Mouse (Mus musculus) lung, adult 2 months (tissue): ENCODE results near the gene Sbf2. TPM values are rescaled to one million over a fixed set of nuclear protein-coding genes. Genes with fewer than 3 reads are reported as not detected.

Experiments used
- DNase-seq: peaks from one replicate; pipeline ENCODE4 v3.0.0; 2022
- H3K4me1 ChIP-seq: fragments of 200-500 bp; 2 replicates; pipeline ENCODE4 v1.6.1; 2011; ENCODE audit warnings: low read length; ENCODE audit not compliant: control insufficient read depth, insufficient read depth
- H3K4me3 ChIP-seq: fragments of 200-500 bp; replicated peaks from 2 replicates; pipeline ENCODE3; 2011; ENCODE audit warnings: low read depth, mild to moderate bottlenecking, control low read depth, low read length; ENCODE audit errors: extremely low read depth
- CTCF ChIP-seq: fragments of 200-500 bp; IDR thresholded peaks from 2 replicates; pipeline ENCODE4 v1.5.1; 2011; ENCODE audit warnings: mild to moderate bottlenecking, low read length, control low read depth; ENCODE audit not compliant: insufficient read depth
- POLR2A ChIP-seq: fragments of 200-500 bp; IDR thresholded peaks from 2 replicates; pipeline ENCODE4 v1.6.1; 2011; ENCODE audit warnings: low read depth, mild to moderate bottlenecking, control low read depth, low read length, borderline replicate concordance; ENCODE audit errors: extremely low read depth
- WGBS: fragments of 180-500 bp; shearing (Covaris S2); methylation state at CpG from one replicate; pipeline ENCODE4 v1.1.7; 2018; 5-methylcytosine and 5-hydroxymethylcytosine counted together
- polyA plus RNA-seq: library from polyadenylated mRNA; depleted of rRNA; stranded (reverse); fragments of >200 nt; gene quantifications from 2 replicates; pipeline ENCODE4 v1.2.3, GENCODE M21; 2012

Sbf2 gene
- polyA plus RNA-seq, 1 experiment = 18.0 TPM

- 81% methylated on average over 3 of the region's 3 CpGs for WGBS
- no peak for TF ChIP-seq CTCF
- no peak for TF ChIP-seq POLR2A
- DNase-seq = no peak
- H3K4me3 ChIP-seq = no peak overlapping the region
- peaks cover 7% of the 10 kb centered on the region; the same call in 1 of the 2 replicates for H3K4me1 ChIP-seq
These were observed 328.9 kb downstream of the Sbf2 start for GRCm38 (mm10) chr7:110285849-110286151.

GRCm38 (mm10) chr7:110285076-110285848 is 329.5 kb downstream of the Sbf2 start:
- H3K4me1 ChIP-seq = peaks cover 7% of the 10 kb centered on the region; the same call in 1 of the 2 replicates
- no peak overlapping the region for H3K4me3 ChIP-seq
- no peak for DNase-seq
- WGBS = 87% methylated on average over 12 of the region's 12 CpGs
- no peak for TF ChIP-seq CTCF
- no peak for TF ChIP-seq POLR2A

GRCm38 (mm10) chr7:110283484-110284275 is 331.0 kb downstream of the Sbf2 start:
- Histone ChIP-seq H3K4me3 (no peak overlapping the region), H3K4me1 (peaks cover 5% of the 10 kb centered on the region; the same call in 1 of the 2 replicates)
- no peak for TF ChIP-seq CTCF
- TF ChIP-seq POLR2A = no peak
- DNase-seq = no peak
- 72% methylated on average over 6 of the region's 6 CpGs for WGBS

- H3K4me3 ChIP-seq = no peak overlapping the region
- DNase-seq = no peak
- WGBS = 60% methylated on average over 11 of the region's 11 CpGs
- H3K4me1 ChIP-seq = no peaks in the 10 kb centered on the region; the same call in 1 of the 2 replicates
- no peak for TF ChIP-seq POLR2A
- TF ChIP-seq CTCF = no peak
These were observed 331.9 kb downstream of the Sbf2 start for GRCm38 (mm10) chr7:110282797-110283196.

- TF ChIP-seq POLR2A = no peak
- no peak for TF ChIP-seq CTCF
- WGBS = 83% methylated on average over 11 of the region's 11 CpGs
- no peak for DNase-seq
- Histone ChIP-seq H3K4me1 (no peaks in the 10 kb centered on the region), H3K4me3 (no peak overlapping the region)
These were observed 333.1 kb downstream of the Sbf2 start for GRCm38 (mm10) chr7:110281435-110282256.

- DNase-seq = no peak
- 78% methylated on average over 4 of the region's 4 CpGs for WGBS
- Histone ChIP-seq H3K4me1 (no peaks in the 10 kb centered on the region), H3K4me3 (no peak overlapping the region)
- TF ChIP-seq CTCF (no peak), POLR2A (no peak)
These were observed 335.5 kb downstream of the Sbf2 start for GRCm38 (mm10) chr7:110279183-110279582.

GRCm38 (mm10) chr7:110277734-110278245 is 336.9 kb downstream of the Sbf2 start:
- Histone ChIP-seq H3K4me1 (no peaks in the 10 kb centered on the region), H3K4me3 (no peak overlapping the region)
- TF ChIP-seq CTCF (no peak), POLR2A (no peak)
- 76% methylated on average over 5 of the region's 5 CpGs for WGBS
- DNase-seq = no peak

GRCm38 (mm10) chr7:110272434-110272833 is 342.3 kb downstream of the Sbf2 start:
- DNase-seq = no peak
- 77% methylated on average over 4 of the region's 4 CpGs for WGBS
- no peak for TF ChIP-seq POLR2A
- peak; percentile 0; the same call in 1 of the 2 replicates for TF ChIP-seq CTCF

GRCm38 (mm10) chr7:110271814-110272213 is 342.9 kb downstream of the Sbf2 start:
- 36% methylated on average over 9 of the region's 9 CpGs for WGBS
- TF ChIP-seq POLR2A = no peak
- no peak for TF ChIP-seq CTCF
- no peak for DNase-seq

More at GRCm38 (mm10) chr7:110272434-110272833, 342.3 kb downstream of the Sbf2 start:
- H3K4me1 ChIP-seq = peaks cover 9% of the 10 kb centered on the region
- no peak overlapping the region for H3K4me3 ChIP-seq

More at GRCm38 (mm10) chr7:110271814-110272213, 342.9 kb downstream of the Sbf2 start:
- Histone ChIP-seq H3K4me3 (no peak overlapping the region), H3K4me1 (peaks cover 9% of the 10 kb centered on the region)
